Mouse (Mus musculus): ENCODE measurements around the gene Plekhm3. TPM values are rescaled to one million over a fixed set of nuclear protein-coding genes. Genes with fewer than 3 reads are reported as not detected.

Plekhm3 gene
- total RNA-seq, 2 experiments from 2014 or later, result 25.0 to 29.3 TPM

DNA sequence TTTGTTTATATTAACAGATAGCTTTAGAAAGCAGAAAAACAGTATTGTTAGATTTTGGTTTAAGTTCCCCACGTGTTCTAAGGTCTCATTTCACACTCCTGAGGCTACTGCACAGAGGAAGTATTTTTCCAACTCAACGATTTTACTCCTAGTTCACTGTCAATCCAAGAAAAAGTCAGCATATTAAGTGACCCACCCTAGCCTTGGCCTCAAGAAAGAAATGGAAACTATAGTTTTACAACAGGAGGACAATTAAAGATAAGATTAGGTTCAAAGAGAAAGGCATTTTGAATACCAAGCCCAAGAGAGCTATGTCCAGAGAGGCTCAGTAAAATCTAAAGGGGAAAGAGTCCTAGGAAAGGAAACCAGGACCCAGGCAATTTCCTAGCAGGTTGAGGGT lies 125.1 kb downstream of the Plekhm3 start:
- no peak for DNase-seq (ENCODE audit: low spot score in 2 of 2)

DNA sequence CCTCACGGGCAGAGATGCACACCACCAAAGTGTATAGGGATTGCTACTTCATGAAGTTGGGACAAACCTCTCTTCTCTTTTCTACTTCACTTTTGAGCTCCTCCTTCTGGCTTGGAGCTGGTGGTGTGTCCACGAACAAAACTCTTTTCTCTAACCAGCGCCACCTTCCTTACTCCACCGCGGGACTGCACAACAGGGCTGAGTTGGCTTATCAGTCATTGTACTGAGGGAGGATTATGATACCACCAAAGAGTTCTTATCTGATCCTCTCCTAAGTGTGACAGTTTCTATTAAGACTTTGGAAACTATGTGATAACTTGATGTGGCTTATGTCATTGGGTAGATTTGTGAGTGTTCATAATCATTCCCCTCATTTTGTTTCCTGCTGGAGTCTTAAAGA lies 129.2 kb downstream of the Plekhm3 start:
- no peak for DNase-seq (ENCODE audit: low spot score in 2 of 2)

DNA sequence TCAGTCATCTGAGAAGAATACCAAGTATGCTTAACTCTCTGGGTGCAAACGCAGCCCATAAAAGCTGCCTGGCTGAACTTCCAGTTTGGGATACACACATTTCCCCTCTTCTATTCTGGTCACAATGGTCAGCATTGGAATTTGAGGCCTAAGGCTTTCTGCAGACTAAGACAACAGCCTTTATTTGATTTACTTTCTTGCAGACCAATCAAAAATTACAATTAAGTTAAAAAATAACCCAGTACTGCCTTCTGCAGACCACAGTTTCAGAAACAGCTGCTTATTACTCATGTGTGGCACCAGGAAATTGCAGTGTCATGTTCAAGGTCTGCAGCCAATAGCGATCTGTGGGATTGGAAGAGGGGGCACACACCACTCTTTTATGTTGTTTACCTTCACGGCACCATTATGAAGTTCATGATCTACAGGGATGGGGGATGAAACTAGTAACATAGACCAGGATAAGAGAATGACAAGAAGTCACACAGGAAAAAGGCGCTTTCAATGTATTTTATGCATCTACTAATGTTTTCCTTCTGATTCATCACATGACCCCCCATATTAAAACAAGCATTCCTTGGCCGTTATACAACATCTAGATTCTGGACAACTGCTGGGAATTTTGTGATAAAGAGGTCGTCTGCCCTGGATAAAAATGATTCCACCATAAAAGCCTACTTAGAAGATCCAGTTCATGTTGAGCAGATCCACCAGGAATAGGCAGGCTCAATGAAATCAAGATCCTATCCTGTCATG lies 130.1 kb downstream of the Plekhm3 start:
- no peak for DNase-seq (ENCODE audit: low spot score in 2 of 2)

DNA sequence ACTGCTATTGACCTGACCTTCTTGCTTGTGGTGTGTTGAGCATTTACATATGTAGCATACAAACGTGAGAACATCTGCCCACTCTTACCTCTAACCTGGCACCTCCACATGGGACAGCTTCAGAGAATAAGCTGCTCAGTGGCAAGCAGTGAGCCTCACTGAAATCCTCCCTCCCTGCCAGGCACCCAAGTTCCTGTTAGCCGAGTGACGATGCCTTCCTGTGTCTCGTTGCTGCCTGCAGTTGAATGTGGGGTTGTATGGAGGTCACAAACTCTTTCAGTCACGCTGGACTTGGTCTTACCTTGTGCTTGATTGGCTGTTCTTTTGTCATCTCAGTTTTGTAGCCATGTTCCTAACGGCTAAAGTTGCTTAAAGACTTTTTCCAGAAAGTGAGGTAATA lies 133.1 kb downstream of the Plekhm3 start:
- no peak for DNase-seq (ENCODE audit: low spot score in 2 of 2)

DNA sequence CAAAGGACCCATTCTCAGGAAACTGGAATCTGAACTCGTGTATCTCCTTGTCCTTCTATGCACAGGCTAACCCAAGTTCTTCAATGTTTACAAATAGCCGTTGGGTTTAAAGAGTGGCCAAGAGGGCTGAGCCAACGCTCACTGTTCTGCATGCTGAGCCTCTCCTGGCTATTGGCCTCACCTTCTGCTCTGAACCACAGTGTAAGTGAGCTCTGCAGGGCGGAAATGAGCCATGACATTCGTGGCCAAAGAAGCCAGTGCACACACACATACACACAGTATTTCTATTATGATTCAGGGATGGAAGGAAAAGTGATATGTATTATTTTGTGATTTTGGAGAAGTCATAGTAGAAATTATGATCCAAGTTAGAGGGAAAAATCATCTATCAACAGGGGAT lies 138.9 kb downstream of the Plekhm3 start:
- no peak for DNase-seq (ENCODE audit: low spot score in 2 of 2)

DNA sequence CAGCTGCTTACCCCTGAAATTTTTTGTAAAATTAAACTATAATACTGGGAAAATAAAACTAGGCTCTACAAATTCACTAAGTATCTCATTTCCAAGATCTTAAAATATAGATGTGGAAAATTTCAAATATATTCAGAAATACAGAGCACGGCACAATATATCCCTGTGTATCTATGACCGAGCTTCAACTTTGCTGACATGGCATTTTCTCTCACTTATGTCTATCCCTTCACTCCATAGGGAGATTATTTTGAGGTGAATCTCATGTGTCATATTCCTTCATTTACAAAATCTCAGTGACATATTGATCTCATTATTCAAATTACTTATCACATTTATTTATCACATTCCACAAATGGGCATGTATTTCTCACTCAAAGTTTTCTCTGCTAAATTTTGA lies 143.4 kb downstream of the Plekhm3 start:
- DNase-seq (ENCODE audit: low spot score in 2 of 2), result no peak

DNA sequence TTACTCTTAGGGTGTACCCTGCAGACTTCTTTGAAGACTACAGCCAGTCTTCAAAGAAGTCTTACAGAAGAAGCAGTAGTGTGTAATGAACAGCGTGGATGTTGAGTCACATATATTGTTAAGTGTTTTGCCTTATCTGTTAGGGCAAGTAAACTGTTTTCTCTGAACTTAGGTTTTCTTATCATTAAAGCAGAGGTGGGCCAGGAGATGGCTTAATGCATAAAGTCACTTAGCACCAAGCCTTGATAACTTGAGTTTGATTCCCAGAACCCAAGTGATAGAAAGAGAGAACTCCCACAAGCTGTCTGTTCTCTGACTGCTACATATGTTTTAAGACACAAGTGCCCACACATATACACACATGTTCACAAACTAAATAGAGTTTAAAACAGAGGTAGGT lies 144.7 kb downstream of the Plekhm3 start:
- DNase-seq (ENCODE audit: low spot score in 2 of 2), result no peak

DNA sequence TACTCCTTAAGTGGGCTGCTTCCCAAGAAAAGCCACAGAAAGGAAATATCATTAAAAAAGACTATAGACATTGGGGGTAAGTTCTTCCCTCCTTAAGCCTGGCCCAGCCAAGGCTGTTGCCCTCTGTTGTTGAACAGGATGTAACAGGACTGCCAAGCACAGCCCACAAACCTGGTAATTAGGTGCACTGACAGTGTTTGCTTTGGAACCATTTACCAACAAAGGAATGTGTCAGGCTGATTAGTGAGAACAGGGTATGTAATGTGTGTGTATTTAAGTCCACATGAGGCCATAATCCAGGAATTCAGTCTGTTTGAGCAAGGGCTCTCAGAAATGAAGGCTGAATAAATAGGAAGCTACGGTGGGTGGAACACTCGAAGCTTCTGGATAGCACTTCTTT lies 147.5 kb downstream of the Plekhm3 start:
- no peak for DNase-seq (ENCODE audit: low spot score in 2 of 2)

DNA sequence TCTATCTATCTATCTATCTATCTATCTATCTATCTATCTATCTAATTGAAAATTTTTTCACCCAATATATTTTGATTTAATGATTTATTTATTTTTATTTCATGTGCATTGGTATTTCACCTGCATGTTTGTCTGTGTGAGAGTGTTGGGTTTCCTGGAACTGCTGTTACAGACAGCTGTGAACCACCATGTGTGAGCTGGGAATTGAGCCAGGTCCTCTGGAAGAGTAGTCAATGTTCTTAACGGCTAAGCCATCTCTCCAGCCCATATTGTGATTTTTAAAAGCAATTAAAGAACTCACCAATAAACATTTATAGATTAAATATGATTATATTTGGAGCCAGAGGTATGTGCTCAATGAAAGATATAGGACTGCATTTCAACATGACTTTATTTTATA lies 148.9 kb downstream of the Plekhm3 start:
- no peak for DNase-seq (ENCODE audit: low spot score in 2 of 2)

DNA sequence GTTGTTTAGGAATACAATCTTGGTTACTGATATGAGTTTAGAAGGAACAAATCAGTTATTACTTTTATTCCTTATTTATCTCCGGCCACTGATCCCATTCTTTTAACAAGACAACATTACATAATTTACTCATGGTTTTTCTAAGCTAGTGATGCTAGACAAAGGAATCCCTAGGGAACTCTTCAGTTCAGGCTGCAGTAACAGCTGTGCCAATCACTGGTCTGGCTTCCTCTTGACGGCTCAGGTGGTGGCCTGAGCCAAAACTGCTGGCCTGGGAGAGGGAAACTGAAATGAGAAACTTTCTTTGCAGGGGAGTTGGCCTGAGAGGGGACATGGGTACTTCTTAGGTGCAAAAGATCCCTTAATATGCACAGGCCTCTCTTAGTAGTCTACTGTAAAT lies 151.4 kb downstream of the Plekhm3 start:
- DNase-seq (ENCODE audit: low spot score in 2 of 2), result no peak

DNA sequence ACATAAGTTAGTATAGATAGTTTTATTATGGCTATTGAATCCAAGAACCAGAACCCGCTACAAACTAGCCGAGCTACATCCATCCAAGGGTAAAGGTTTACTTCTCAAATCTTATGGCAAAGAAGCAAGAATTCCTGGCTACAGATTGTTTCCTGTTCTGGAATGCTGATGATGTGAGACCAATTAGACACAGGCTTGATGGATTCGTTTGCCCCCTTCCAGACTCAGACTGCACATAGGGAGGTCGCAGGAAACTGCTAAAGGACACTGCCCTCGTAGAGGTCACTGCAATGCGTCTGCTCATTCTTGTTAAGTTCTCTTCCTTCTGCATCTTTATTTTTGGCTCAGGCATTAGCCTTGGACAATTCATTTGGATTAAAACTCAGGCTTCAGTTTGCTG lies 154.0 kb downstream of the Plekhm3 start:
- DNase-seq (ENCODE audit: low spot score in 2 of 2), result no peak

DNA sequence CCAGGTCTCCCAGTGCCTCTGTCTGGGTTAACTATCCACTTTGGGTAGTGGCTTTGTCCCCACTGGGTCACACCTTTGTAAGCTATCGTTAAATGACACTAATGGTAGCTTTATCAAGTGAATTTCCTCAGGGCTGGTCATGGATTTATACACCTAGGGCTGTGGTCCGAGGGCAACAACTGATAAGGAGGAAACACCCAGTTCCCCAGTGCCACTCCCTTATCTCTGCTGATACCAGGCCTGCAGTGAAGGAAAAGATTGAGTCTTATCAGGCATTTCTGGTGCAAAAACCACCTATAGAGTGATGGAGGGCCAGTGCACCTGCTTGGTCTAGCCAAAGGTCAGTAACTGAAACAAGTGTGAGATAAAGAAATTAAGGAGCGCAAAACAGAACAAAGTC lies 159.0 kb downstream of the Plekhm3 start:
- no peak for DNase-seq (ENCODE audit: low spot score in 2 of 2)

DNA sequence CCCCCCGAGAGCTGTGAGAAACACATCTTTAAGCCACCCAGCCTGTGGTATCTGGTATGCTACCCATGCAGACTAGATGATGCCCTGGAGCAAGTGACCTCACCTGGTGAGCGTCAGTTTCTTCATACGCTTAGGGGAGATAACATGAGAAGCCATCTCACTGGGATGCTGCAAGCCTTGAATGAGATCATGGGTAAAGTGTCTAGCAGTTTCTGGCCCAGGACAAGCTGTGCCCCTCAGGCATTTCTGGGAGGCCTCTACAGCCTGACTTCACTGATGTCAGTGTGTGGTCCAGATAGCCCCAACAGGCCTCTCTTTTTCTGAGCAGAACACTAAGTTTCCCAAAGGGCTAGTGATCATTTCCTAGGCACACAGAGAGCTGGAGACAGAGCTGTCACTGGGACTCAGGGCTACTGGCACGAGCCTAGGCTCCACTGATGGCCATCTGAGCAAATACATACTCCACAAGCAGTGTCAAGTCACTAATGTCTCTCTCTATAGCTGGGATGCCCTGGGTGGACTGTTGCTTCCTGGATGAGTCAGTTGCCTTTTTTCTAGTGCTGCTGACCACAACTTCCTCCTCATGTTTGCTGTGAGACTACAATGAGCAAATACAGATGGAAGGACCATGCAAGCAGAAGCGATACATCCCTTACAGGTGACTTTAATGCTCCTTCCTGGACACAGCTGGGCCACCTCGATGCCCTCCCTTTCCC lies 159.6 kb downstream of the Plekhm3 start:
- DNase-seq (ENCODE audit: low spot score in 2 of 2), result no peak

DNA sequence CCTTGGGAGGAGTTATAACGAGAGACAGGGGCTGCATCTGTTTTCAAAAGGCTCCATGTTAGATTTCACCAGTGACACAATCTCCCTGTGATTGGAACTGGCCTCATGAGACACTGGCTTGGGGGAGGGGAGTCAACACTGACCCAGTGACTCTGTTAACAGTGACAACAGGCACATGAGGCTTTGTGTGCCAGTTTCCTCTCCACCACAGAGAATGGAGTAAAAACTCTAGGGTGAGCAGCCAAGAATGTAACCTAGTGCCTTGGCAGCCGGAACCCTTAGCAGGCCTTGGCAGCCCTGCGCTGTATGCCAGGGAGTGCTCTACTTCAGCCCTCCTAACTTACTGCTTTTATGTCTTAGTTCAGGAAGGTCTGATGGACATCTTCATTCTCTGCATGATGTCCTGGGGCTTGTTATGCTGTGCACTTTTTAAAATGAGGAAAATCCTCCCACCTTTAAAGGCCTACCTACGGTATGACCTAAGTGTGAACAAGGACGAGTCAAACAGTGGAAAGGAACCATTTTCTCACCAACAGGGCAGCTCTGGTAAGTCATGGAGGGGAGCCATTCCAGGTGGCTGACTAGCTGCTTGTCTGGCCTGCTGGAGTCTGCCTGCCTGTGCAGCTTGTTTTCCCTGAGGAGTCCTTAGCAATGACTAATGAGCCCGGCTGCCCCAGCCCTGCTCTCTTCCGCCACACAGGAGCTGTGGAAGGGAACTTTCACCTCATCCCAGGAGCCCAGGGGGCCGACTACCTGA lies 161.2 kb downstream of the Plekhm3 start:
- DNase-seq (ENCODE audit: low spot score in 2 of 2), result no peak

DNA sequence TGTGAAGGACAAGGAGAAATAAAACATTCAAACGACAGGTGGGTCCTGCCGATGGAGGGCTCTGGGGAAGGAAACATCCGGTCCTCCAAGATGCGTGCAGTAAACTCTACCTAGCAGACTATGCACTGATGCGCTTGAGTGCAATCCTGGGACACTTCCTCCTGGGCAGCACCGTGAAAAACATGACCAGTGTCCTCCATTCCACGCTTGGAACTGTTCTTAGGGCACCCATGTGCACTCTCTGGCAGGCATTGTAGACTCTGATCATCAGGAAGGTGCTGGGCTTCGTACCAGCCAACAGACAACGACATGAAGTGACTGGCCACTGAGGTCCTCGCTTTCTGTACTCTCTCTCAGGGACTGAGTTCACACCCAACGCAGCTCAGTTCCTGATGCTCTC lies 162.5 kb downstream of the Plekhm3 start:
- no peak for DNase-seq (ENCODE audit: low spot score in 2 of 2)

DNA sequence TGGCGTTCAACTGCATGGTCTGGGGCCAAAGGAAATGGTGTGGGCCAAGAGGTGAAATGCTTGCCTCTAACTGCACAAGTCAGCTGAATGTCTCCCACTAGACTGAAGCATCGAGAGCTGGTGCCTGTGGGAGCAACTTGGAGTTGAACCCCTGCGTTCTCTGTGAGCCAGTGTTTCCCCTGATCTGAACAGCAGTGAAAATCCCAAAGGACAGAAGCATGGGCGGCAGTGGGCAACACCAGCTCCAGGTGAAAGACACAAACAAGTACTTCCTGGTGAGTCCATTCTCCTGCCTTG lies 163.4 kb downstream of the Plekhm3 start:
- no peak for DNase-seq (ENCODE audit: low spot score in 2 of 2)

DNA sequence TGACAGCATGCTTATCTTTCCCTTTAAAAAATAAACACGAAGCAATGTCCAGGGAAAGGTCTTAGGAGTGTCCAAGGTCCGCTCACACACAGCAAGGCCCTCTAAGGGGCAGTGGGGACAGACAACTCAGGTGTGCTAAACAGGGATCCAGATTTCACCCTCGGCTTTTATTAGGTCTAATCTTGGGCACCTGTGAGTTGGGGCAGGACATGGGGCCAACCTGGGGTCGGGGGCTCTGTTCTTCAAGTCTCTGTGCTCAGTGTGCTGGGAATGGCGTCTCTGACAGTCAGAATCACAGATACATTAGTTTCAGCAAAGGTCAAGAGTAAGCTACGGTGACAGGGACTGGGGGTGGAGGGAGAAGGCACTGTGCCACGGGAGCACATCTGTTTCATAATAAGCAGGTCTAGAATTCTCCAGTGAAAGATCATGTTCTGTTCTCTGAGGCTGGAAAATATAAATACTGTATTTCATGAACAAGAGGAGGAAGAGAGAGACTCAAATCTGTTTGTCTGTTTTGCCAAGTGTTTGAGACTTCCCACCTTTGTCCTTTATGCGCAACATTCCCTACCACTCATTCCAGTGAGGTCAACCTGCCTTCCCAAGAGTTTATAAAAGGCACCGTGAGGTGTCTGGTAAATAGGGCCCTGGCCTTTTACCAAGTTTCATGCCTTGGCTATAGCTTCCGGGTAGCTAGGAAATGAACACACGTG lies 163.9 kb downstream of the Plekhm3 start:
- no peak for DNase-seq (ENCODE audit: low spot score in 2 of 2)

DNA sequence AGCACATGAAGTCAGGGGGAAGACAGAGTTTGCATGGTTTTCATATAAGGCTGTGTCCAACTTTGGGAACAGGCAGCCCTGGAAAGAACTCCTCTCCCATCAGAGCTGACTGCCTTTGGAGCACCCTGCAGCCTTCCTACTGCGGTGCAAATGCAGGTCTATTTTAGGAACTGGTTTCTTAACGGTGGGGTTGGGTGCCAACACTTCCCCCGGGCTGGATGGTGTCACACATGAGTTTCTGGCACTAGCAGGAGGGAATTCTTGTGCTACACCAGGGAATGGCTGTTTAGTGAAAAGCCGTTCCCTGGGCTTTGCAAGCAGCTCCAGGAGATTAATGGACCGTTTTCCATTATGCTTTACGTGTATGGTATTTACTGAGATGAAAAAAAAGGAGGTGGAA lies 164.8 kb downstream of the Plekhm3 start:
- peak; percentile 55 to 76 for DNase-seq (ENCODE audit: low spot score in 2 of 2)

DNA sequence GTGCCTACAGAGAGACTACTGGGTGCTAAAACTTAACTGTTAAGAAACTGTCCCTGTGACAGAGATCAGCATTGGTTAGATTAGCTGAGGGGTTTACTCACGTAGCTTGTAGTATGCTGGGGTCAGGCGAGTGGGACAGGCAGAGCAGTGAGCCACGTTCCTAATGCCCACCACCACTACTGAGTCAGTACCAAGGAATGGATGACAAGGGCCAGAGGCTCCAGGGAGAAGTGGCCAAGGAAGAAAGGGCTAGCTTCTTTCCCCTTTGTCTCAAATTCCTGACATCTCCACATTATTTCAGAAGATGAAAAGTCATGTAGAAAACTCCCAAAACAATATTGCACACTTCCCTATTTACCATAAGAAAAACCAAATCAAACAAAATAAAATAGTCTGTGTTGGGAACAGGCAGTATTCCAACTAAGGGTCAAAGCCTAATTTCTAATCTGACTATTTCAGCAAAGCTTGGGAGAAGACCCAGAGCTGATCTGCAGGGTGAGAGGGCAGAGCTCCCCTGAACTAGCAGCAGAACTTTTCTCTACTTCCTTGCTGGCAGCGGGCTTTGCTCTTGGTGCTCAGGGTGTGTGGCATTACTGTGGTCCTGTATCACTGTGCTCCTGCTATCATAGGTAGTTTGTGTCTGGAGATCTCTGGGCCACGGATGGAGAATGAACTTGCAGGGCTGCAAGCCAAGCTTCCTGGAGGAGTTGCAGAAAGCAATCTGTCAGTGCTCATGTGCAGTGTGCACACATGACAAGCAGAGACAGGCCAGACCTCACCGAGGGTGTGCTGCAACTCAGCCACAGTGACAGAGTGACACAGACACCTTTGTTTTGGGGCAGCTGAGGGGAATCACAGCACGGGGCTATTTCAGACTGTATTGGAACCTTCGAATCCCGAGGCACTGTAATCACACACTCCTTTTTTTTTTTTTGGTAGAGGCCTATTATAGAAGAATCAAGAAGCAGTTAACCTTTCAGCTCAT lies 165.5 kb downstream of the Plekhm3 start:
- DNase-seq (ENCODE audit: low spot score in 2 of 2), result peak; percentile 24 to 26

DNA sequence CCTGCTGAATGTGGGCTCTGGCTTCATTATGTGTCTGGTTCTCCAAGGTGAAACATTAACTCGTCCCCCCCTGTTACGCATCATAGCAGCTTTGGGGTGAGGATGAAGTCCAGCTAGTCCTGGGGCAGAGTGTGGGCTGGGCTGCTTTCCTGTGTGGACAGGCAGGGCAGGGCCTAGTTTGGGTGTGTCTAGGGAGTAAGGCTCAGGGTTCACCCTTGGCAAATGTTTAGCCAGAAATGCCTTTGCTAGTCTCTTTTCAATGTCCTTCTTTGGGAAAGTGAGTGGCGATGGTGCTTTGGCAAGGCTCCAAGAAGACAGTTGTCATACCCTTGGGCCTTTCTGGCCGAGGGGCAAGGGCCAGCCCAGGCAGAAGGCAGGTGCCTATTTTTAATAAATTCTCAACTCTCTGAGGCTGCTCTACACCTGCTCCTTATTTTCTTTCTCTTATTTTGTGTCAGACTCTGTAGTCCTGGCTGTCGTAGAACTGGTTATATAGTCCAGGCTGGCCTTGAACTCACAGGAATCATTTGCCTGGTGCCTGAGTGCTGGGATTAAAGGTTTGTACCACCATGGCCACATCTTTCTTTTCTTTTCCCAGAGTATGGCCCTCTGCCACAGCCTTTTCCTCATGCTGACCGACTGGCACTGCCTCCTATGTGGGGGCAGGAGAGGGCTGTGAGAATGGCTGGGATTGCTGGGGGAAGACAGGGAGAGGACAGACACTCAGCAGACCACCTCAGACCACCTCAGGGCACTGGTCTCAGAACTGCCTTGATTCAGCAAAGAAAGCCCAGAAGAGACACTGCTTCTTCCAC lies 168.7 kb downstream of the Plekhm3 start:
- DNase-seq (ENCODE audit: low spot score in 2 of 2), result no peak

All from layer of hippocampus, postnatal 14 days (tissue).